Mouse (Mus musculus) CH12F3 (cell line): ENCODE results near the gene Scgb2b20.
"Not testable (repeated sequence)": the region's sequence is repeated elsewhere in the genome, so short reads cannot be mapped to it uniquely, and the experiment has no call there.

Source experiments
- in situ Hi-C: fragments of 300-500 bp; cut with MboI; formaldehyde crosslinking; loops from 2 replicates; pipeline ENCODE4 v1.14.3; 2020; ENCODE audit warnings: low sequenced_read_pairs

Gene Scgb2b20

DNA sequence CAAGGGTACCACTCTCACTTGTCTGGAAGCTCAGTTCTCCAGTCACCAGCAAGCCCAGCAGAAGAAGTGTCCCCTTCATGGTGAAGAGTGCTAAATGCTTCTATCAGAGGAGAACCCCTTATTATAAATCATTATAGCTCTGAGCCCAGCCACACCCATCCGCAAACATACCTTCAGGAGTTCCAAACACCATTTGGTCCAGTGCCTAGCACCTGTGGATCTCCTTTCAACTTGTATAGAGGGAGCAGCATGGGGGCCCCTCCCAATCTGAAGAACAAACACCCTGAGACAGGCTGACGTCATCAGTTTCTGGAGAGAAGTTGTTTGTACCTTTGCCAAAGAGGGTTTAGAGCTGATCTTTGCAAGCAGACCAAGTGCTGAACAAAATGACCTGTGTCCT is at the start of gene Scgb2b20:
Gene Scgb2b20, minus strand, starts transcription at position 101 of the 400 bp plus-strand sequence.
- in situ Hi-C loops, result not testable (repeated sequence)

DNA sequence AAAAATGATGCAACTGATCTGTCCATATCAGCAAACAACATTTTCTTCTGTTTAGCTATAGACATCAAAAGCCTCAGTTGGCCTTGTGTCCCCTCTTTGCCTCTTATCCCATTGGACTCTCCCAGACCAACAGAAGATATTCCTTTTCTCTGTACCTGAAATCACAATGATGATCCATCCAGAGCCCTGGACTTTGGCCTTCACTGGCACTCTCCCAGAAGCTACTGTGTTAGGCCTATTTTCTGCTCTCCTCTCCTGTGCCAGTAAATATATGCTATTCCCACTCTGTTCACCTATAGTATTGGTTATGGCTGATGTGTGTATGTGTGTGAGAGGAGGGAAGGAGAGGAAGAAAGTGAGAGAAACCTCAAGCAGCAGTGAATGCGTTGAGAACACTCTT is 43.6 kb upstream of the Scgb2b20 start:
- in situ Hi-C loops, result not testable (repeated sequence)

DNA sequence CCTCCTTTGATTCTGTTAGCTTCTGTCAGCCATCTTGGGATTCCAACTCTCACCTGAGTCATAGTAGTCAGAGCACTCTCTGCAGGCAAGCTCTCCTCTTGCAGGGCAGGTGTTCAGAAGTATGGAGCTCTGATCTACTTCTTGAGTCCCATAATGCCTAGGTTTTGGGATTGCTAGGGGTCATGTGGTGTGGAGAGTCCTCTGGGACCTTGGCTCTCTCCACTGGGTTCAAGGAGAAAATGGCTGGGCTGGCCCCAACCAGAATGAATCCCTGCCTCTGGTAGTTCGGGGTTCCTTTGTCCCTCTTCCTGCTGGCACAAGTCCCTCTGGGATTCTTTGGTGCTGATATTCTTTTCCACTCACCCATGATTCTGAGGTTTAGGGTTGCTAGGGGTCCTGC is 35.5 kb upstream of the Scgb2b20 start:
- in situ Hi-C loops, result no loop called here

GRCm38 (mm10) chr7:33399749-33400148 is 33.6 kb upstream of the Scgb2b20 start:
- in situ Hi-C loops, result not testable (repeated sequence)

DNA sequence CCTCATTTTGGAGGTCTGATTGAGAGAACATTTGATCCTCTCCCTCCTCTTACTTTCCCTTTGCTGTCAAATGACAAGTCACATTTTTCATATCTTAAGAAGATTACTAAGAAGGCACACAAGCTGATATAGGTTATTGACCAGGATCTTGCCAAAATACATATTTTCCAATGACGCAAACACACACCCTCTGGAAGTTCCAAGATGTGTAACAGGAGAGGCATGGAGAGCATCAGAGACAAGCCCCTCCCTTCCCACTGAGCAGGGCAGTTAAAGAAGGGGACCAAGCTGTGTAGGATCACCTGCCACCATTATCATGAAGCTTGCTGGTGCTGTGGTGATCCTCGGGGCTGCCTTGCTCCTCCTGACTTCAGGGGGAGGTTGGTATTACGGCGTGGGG is 6.8 kb upstream of the Scgb2b20 start, which contains the start of gene Scgb1b20:
Gene Scgb1b20, plus strand, starts transcription at position 301 of the 400 bp plus-strand sequence.
- in situ Hi-C loops, result not testable (repeated sequence)
